Mouse (Mus musculus): ENCODE data around the gene Alpk1. TPM values are rescaled to one million over a fixed set of nuclear protein-coding genes. Genes with fewer than 3 reads are reported as not detected.

The Alpk1 gene
- total RNA-seq, 2 experiments from 2014 or later = 8.4 to 10.0 TPM

GRCm38 (mm10) chr3:127745911-127746640 lies 34.3 kb downstream of the Alpk1 start:
- no peak for DNase-seq (ENCODE audit: low spot score in 2 of 2)

GRCm38 (mm10) chr3:127745504-127745903 lies 34.8 kb downstream of the Alpk1 start:
- DNase-seq (ENCODE audit: low spot score in 2 of 2) = no peak

DNA sequence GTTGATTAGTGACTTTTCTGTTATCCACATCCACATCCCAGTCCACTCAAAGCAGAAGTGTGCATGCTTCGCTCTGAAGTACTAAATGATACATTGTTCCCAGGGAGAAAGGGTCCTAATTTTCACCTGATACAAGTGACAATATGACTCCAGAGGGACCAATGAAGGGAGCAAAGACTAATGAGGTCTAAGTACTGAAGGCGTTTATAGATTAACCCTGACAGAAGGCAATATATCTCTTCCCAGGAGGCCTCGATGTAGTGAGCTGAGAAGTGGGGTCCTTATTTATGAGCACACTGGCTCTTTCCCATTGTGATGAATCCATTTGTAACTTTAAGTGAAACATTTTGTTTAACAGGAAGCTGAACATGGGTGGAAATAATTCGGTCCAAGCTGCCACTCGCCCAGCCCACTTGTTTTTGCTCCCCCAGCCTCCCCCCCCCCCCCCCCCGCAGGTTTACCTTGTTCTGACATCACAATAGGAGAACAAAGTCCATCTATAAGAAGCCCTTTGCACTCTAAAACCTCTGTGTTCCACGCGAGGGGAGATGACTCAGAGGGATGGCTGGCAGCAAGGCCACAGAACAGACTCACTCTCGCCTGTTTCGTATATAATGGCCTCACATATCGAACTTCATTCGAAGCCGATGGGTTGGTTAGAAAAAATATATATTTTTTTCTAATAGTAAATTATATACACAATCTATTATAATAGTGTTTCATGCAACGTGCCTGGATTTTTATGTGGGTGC lies 36.5 kb downstream of the Alpk1 start:
- DNase-seq (ENCODE audit: low spot score in 2 of 2) = no peak

DNA sequence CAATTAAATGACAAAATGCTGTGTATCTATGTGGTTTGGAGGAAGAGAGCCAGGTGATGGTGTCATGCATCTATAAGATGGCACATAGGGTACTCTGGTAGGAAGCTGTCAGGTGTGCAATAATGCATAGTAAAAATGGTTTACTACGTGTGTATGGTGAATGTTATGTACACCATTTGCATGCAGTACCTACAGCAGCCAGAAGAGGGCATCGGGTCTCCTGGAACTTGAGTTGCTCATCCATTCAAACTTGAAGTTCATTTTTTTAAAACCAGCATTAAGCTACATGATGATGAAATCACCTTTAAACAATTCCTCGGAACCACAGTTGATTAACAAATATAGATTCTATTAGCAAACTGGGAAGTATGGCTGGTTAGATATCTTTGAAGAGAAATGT lies 38.9 kb downstream of the Alpk1 start:
- DNase-seq (ENCODE audit: low spot score in 2 of 2) = no peak

DNA sequence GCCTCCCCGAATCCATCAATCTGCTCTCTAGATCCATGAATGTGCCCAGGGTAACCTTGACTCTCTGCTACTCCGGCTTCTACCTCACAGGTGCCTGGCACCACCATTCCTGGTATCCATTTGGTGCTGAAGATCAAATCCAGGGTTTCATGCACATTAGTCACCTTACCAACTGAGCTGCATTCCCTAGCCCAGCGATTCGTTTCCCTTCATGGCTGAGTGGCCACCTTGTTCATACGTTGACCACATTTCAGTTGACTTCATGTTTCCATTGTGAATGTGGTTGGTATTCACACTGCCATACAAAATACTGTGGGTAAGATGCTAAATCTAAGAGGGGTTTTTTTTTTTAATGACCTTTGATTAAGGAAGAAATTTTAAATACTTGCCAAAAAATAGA lies 42.5 kb downstream of the Alpk1 start:
- no peak for DNase-seq (ENCODE audit: low spot score in 2 of 2)

GRCm38 (mm10) chr3:127735395-127735794 lies 44.9 kb downstream of the Alpk1 start:
- DNase-seq (ENCODE audit: low spot score in 2 of 2) = no peak

GRCm38 (mm10) chr3:127729513-127730137 lies 50.7 kb downstream of the Alpk1 start:
- DNase-seq (ENCODE audit: low spot score in 2 of 2) = no peak

GRCm38 (mm10) chr3:127728851-127729512 lies 51.3 kb downstream of the Alpk1 start:
- DNase-seq (ENCODE audit: low spot score in 2 of 2) = no peak

- DNase-seq (ENCODE audit: low spot score in 2 of 2) = no peak
Measured at GRCm38 (mm10) chr3:127728046-127728445, 52.3 kb downstream of the Alpk1 start.

- no peak for DNase-seq (ENCODE audit: low spot score in 2 of 2)
Measured at GRCm38 (mm10) chr3:127720948-127721347, 59.4 kb downstream of the Alpk1 start.

GRCm38 (mm10) chr3:127720050-127720449 lies 60.3 kb downstream of the Alpk1 start:
- DNase-seq (ENCODE audit: low spot score in 2 of 2) = no peak

DNA sequence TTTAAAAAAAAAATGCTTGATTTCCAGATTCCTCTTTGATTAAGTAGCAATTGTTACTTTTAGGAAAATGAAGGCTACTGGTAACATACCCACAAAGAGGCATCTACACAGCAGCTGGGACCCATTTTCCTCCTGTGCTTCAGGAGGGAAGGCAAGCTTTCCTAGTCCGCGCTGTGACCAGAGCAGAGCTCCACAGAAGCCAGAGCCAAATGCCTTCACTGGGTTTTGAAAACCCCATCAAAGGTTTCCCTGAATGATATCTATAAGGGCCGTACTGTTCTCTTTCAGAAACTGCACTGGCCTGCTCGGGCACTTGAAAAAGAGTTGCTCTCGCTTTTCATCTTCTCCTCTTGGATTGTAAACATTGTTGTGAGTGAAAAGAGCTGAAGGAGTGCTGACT lies 60.7 kb downstream of the Alpk1 start:
- no peak for DNase-seq (ENCODE audit: low spot score in 2 of 2)

DNA sequence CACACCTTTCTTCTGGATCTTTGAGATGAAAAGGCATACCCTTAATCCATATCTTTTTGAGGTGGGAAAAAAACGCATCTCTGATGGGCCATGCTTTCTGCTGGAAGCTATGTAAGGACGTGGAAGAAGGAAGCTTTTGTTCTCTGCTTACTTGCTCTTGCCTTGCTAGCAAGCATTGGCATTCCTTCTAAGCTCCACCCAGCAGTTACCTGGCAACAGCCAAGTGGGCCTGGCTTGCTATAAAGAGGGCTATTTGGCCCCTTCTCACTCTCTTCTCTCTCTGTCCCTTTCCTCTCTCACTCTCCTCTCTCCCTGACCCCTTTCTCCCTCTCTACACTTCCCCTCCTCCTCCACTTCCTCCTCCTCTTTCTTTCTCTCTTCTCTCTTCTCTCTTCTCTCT lies 63.6 kb downstream of the Alpk1 start:
- DNase-seq (ENCODE audit: low spot score in 2 of 2) = no peak

DNA sequence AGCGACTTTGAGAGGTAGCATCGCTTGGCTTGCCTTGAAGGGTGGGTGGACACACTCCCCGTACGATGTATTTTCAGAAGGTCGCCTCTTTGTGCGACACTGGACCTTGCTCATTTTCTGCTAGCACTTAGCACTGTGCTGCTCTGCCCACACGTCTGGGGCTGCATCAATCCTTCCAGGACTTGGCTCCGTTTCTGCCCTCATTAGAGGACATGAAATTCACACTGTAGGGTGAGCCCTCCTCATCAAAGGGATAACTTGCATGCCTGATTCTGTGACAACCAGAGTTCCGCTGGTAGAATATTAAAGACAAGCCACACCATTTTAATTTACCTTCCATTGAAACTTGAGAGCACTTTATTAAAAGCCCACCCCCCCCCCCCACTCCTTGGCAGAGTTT lies 67.2 kb downstream of the Alpk1 start:
- DNase-seq (ENCODE audit: low spot score in 2 of 2) = no peak

- DNase-seq (ENCODE audit: low spot score in 2 of 2) = no peak
Measured at GRCm38 (mm10) chr3:127711536-127711935, 68.8 kb downstream of the Alpk1 start.

DNA sequence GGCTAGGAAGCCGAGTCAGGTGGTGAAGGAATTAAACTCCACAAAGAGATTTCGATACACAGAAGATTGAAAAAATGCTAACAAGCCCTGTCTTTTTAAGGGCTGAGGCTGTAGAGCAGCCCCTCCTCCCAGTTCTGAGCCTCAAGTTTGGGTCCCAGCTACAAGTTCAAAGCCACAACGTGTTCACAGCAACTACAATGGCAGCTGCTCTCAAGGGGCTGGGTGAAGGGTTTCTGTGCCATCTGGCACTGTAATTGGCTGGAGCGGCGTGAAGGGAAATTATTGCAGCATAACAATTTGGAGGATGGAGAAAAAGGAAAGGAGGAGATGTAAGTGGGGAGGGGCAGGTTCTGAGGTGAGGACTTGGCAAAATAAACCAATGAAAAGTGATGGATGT lies 73.2 kb downstream of the Alpk1 start:
- DNase-seq (ENCODE audit: low spot score in 2 of 2) = no peak

GRCm38 (mm10) chr3:127706445-127707088 lies 73.8 kb downstream of the Alpk1 start:
- DNase-seq (ENCODE audit: low spot score in 2 of 2) = no peak

- no peak for DNase-seq (ENCODE audit: low spot score in 2 of 2)
Measured at GRCm38 (mm10) chr3:127705515-127706444, 74.5 kb downstream of the Alpk1 start.

GRCm38 (mm10) chr3:127705139-127705514 lies 75.2 kb downstream of the Alpk1 start:
- DNase-seq (ENCODE audit: low spot score in 2 of 2) = no peak

DNA sequence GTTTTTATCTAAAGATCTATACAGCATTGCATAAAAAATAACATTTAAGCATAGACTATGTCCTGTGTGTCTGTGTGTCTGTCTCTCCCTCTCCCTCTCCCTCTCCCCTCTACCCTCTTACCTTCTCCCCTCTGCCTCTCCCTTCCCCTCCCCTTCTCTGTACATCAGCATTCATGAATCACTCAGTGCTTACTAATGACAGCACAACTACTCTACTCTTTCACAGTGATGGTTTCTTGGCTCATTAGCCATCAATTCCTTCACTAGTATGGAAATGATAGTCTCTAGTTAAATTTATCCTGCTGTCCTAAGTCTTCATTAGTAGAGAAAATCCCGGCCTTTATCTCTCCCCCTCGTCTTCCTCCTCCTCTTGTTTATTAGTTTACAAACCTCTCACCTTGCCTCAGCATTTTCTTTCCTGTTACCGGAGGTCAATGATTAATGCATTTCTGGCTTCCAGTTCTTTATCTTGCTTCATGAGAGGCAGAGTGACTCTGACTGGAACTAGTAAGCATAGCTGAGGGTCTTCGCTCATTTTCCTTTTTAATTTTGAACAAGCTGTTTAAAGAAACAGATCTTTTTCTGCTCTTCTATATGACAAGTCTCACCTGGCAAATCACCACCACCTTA lies 79.0 kb downstream of the Alpk1 start:
- DNase-seq (ENCODE audit: low spot score in 2 of 2) = no peak

All from adrenal gland, postnatal 4 days (tissue).